Mouse (Mus musculus) brain, embryonic 14.5 days (tissue): ENCODE data around the gene Fars2. TPM values are rescaled to one million over a fixed set of nuclear protein-coding genes. Genes with fewer than 3 reads are reported as not detected.
"Not testable (repeated sequence)": the region's sequence is repeated elsewhere in the genome, so short reads cannot be mapped to it uniquely, and the experiment has no call there.

Experiments
- DNase-seq: peaks from one replicate; pipeline ENCODE4 v3.0.0-alpha.2; 2011; ENCODE audit warnings: low read depth
- CTCF ChIP-seq: fragments of 200-500 bp; IDR thresholded peaks from 2 replicates; pipeline ENCODE4 v1.5.1; 2012; ENCODE audit warnings: inconsistent platforms, mild to moderate bottlenecking, moderate library complexity, borderline replicate concordance; ENCODE audit not compliant: insufficient read depth, insufficient read length; ENCODE audit errors: extremely low read depth
- POLR2A ChIP-seq: fragments of 200-500 bp; IDR thresholded peaks from 2 replicates; pipeline ENCODE4 v1.6.1; 2012; ENCODE audit warnings: mild to moderate bottlenecking, inconsistent platforms, borderline replicate concordance; ENCODE audit not compliant: poor library complexity, insufficient read depth, insufficient read length, severe bottlenecking; ENCODE audit errors: extremely low read depth
- polyA plus RNA-seq: library from polyadenylated mRNA; depleted of rRNA; stranded (reverse); fragments of >200 nt; gene quantifications from 2 replicates; pipeline ENCODE4 v1.2.3, GENCODE M21; 2012

Gene Fars2
- polyA plus RNA-seq, 1 experiment, result 28.9 TPM

DNA sequence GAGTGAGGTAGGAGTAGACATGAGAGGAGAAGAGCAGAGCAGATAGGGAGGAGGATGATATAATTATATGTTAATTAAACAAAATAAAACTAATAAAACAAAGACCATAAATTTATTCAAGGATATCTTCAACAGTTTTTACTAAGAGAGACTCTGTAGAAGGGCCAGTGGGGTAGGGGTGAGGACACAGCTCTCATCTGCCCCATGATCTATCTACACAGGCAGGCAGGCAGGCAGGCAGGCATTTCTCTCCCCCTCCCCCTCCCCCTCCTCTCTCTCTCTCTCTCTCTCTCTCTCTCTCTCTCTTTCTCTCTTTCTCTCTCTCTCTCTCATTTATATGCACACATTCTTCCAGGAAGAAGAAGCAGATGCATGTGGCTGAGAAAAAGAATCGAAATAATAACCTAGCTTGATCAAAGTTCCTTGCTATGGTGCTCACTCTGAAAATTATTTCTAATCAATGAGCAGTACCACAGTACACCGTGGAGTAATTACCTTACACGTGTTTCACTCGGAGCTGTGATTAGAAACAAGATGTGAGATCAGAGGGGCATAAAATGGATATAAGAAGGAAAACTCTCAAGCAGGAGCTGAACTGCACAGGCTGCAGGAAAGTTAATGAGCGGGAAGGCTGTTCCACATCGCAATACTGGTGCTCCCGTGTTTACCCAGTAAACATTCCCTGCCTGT, 312.4 kb downstream of the Fars2 start:
- peak; percentile 22 for DNase-seq
- TF ChIP-seq POLR2A (no peak), CTCF (no peak)

DNA sequence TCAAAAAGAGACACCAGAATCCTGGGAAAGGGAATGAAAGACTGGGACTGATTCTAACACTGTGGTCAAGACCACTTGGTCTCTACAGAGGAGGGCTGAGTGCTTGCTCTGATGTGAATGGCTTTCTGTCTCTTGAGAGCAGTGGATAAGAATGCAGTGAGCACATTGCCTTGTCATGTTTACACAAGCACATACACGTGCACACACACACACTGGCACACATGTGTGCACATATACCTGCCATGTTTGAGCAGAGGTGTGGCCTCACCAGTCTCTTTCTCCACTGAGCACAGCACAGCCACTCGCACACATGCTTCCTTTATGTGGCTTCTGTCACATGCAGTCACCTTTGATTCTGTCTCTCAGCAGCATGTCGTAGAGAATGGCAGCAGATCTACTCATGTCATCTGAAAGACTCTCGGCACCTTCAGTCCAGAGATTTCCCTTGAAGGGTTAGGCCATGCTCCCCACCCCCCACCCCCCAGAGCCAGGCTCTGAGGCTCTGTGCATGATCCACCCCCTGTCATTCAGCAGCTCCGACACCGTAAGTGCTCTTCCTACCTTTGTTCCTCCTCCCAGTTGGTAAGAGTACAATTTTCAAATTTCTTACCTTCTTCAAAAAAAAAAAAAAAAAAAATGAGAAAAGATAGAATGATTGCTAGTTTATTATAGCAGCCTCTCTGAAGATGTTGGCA, 313.4 kb downstream of the Fars2 start:
- DNase-seq, result peak; percentile 32
- TF ChIP-seq POLR2A, result no peak
- TF ChIP-seq CTCF, result no peak

DNA sequence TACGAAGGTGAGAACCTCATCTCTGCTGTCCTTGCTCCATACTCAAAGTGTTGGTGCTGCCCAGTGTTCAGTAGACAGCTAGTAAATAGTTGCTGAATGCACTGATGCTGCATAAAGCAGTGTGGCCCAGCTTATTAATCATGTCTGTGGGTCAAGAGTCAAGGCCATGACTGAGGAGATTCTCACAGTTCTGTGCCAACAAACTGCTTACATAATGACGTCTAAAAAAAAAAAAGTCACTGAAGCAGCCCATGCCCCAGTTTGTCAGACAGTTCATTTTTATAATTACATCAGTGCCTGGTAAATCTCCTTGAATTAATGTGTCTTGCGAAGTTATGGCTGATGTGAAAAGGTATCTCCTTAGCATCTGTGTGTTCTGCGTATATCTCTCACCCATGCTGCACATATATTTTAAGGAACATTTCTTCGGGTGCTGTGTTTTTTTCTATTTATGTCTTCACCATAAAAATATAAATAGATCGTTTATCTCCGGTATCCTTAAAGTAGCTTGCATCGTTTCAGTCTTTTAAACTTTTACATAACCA, 314.8 kb downstream of the Fars2 start:
- TF ChIP-seq POLR2A, result no peak
- no peak for TF ChIP-seq CTCF
- DNase-seq, result no peak

DNA sequence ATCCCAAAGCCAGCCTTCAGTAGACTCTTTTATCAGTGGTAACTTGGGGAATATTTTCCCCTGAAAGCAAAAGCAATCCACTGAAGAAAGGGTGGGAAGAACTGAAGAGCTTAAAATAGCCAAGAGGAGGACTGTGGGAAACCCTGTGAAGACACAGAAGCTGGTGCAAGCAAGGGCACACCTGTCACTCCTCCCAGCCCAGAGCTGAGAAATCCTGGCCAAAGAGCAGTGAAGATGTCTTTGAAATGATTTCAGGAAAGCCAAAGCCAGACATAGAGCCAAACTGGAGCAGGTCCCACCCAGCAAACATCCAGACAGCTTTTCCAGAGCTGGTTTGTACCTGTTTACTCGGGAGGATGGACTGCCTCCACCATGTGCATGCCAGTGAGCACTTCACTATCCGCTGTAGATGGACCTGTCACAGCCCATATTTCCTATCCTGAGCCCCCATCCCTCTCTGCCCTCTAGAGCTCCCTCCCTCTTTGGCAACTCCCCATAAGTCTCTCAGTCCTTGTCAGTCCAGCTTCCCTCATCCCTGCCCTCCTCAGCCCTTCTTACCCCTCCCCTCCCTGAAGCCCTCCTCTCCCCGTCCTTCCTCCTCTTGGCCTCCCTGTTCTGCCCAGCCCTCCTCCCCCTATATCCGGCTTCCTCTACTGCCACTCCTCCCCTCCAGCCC, 327.7 kb downstream of the Fars2 start:
- TF ChIP-seq POLR2A, result no peak
- no peak for TF ChIP-seq CTCF
- peak; percentile 7 for DNase-seq

DNA sequence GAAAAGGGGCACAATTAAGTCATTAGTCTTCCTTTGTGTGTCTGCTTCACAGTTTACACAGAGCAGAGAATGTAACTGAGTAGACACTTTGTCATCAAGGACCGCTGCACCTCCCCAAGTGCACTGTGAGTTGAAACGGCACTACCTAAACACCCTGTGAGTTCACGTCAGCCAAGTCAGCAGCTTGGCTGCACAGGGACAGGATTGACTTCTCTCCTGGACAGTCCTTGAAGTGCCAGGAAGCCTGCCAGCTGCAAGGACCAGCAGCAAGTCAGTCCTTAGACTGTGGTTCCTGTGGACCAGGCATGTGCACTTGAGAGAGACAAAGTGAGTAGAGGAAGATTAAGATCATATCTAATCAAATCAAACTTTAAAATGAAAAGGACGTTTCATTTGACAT, 330.7 kb downstream of the Fars2 start:
- no peak for TF ChIP-seq CTCF
- no peak for TF ChIP-seq POLR2A
- DNase-seq, result peak; percentile 13

DNA sequence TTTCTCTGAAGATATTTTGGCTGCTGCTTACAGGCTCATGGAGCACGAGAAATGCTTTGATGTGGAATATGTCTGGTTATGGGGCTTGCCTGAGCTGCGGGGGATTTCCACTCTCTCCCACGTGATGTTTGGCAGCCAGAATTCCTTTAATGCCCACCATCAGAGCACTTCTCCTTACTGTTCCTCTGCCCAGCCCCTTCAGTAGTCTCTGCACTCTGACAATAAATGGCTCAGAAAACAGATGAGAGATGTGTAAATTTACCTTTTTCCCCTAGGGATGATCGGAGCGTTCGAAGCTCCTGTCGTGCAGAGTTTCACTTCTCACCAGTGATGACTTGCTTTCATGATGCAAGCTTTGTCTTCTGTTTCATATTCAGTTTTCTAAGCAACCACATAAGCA, 331.4 kb downstream of the Fars2 start:
- TF ChIP-seq POLR2A (no peak), CTCF (no peak)
- DNase-seq, result peak; percentile 15

DNA sequence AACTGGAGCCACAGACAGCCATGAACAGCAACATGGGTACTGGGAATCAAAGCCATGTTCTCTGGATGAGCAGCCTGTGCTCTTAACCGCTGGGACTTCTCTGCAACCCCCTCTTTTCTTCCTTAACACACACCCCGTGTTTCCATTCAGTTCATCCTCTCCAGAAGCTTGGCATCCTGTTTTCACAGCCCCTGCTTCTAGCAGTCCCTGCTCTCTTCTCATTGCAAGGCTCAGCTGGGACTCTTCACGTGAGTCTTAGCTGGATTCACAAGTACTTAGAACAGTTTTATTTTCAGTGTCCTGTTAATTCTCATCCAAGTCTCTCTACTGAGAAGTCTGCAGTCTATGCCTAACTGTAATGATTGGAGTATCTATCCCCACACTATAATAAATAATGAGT, 334.2 kb downstream of the Fars2 start:
- DNase-seq, result no peak
- TF ChIP-seq POLR2A (no peak), CTCF (no peak)

DNA sequence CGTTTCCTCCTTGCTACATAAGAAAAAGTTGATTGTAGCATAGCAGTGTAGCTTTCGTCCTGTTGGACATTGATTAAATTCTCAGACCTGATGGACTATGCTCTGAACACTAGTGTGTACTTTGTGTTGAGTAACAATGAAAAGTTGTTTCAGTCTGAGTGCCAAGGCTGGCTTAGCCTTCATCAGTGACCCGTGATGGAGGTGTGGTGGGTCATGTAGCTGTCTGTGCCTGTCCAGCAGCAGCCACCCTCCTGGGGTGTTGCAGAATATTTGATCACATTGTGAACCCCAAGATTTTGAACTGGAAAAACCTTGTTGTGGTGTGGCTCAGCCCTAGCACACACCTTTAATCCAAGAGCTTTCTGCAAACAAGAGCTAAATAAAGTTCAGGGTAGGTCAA, 343.3 kb downstream of the Fars2 start:
- TF ChIP-seq POLR2A, result no peak
- no peak for TF ChIP-seq CTCF
- DNase-seq, result no peak

DNA sequence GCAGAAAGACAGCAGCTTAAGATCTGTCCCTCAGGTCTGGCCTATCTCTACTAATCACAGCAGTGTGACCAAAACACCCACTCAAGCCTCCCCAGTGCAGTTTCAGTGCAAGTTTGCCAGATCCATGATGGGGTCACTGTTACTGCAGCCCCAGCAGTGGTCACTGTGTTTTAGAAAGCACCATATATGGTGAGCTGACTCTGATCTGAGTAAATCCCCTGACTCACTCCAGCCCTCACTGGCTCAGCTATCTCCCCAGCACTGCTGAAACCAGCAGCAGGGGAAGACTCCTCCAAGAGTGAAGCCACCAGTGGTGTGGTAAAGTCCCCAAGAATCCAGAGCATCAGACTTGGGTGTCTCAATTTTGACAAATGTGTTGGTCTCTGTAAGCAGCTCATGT, 346.5 kb downstream of the Fars2 start:
- DNase-seq, result no peak
- TF ChIP-seq POLR2A (no peak), CTCF (no peak)

DNA sequence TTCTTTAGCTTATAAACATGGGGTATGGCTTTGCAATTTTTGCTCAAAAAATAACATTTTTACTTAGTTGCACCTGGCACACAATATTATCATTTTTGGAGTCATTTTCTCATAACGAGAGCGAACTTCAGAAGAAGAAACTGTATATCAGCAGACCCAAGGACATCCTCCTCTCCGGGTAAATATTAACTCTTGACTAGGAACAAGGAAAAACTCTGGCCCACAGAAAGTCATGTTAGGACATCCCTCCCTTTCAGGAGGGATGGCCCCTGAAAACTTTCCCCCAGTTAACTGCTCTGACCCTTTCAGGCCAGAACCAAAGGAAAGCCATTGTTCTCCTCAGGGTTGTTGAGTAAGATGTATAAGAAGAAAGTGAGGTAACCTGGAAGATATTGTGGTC, 348.9 kb downstream of the Fars2 start:
- not testable (repeated sequence) for DNase-seq

DNA sequence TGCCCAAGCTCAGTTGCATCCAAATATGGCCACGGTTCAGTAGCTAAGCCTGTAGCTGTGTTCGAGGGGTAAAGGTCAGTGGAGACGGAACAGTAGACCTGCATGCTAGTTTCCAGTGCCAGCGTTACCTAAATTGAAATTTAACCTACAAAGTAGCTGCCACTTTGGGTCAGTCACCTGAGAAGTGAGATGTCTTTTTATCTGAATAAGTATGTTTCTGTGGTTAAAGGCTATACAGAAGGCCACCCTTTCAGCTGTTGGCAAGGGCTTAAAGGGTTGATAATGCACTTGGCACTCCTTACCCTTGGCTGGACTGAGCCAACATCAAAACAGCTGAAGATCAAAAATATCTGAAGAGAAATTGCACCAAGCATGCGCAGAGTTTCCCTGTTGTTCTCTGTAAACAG, 349.3 kb downstream of the Fars2 start:
- no peak for DNase-seq
- TF ChIP-seq POLR2A, result no peak
- TF ChIP-seq CTCF, result no peak
